Mouse (Mus musculus) midbrain, embryonic 15.5 days (tissue): Measurements from ENCODE around the gene C5ar2. TPM values are rescaled to one million over a fixed set of nuclear protein-coding genes. Genes with fewer than 3 reads are reported as not detected.

Experiments used
- ATAC-seq: fragments of 200-750 bp; cut with Nextera tagmentation; replicated peaks from 2 replicates; pipeline ENCODE4 v1.8.0; 2017; ENCODE audit warnings: moderate TSS enrichment
- H3K27ac ChIP-seq: fragments of 300-500 bp; sonication (generic); 2 replicates; pipeline ENCODE4 v1.5.1; 2015; ENCODE audit warnings: mild to moderate bottlenecking, inconsistent platforms
- H3K27me3 ChIP-seq: fragments of 300-500 bp; sonication (generic); replicated peaks from 2 replicates; pipeline ENCODE4 v1.6.1; 2015; ENCODE audit warnings: inconsistent platforms
- H3K36me3 ChIP-seq: fragments of 300-500 bp; sonication (generic); replicated peaks from 2 replicates; pipeline ENCODE4 v1.6.1; 2015; ENCODE audit warnings: inconsistent platforms
- H3K4me1 ChIP-seq: fragments of 300-500 bp; sonication (generic); 2 replicates; pipeline ENCODE4 v1.6.1; 2015; ENCODE audit warnings: inconsistent platforms
- H3K4me2 ChIP-seq: fragments of 300-500 bp; sonication (generic); 2 replicates; pipeline ENCODE4 v1.6.1; 2015; ENCODE audit warnings: inconsistent platforms, mild to moderate bottlenecking, moderate library complexity
- H3K4me3 ChIP-seq: fragments of 300-500 bp; sonication (generic); 2 replicates; pipeline ENCODE4 v1.5.1; 2015; ENCODE audit warnings: mild to moderate bottlenecking, inconsistent platforms
- H3K9ac ChIP-seq: fragments of 300-500 bp; sonication (generic); 2 replicates; pipeline ENCODE4 v1.6.1; 2015; ENCODE audit warnings: mild to moderate bottlenecking, inconsistent platforms
- H3K9me3 ChIP-seq: fragments of 300-500 bp; sonication (generic); 2 replicates; pipeline ENCODE4 v1.6.1; 2016; ENCODE audit warnings: inconsistent platforms
- WGBS: fragments of 180-500 bp; shearing (Covaris S2); methylation state at CpG from one replicate; pipeline ENCODE4 v1.1.7; 2015; ENCODE audit warnings: mixed read lengths; 5-methylcytosine and 5-hydroxymethylcytosine counted together
- polyA plus RNA-seq: library from polyadenylated mRNA; unstranded; fragments of >200 nt; fragmentation: Nextera tagmentation; extraction: Ambion mirVana; gene quantifications from 2 replicates; pipeline ENCODE4 v1.2.1, GENCODE M21; 2015

C5ar2 gene
- polyA plus RNA-seq, 1 experiment from 2014 or later: not detected

DNA sequence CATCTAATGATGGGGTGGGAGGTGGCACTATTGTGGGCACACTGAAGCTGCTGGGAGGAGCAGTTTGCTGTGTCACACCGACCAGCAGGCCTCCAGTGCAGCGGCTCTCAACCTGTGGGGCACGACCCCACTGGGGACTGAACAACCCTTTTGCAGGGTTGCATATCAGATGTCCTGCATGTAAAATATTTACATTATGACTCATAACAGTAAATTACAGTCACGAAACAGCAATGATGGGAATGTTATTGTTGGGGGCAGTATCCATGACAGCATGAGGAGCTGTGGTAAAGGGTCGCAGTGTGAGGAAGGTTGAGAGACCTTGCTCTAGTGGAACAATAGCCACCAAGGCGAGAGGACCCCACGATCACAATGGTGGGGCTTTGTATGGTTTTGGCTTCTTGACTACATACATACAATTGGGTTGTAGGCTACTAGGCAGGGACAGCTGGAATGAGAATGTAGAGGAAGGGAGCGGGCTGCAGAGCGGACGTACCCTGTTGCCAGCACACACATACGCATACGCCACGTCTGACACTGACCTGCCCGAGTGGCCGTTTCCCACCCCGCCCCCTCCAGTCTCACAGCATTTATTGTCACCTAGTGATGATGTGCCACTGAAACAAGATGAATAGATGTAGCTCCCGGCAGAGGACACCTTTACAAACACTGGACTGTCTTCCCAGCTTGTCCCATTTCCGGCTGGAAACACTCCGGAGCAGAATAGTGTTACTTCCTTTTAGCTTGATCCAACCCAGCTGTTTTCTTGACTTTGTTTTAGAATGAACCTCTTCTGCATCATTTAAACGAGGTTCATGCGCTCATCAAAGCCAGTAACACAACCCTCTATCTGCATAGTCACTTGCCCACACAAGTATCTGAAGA lies 34.9 kb downstream of the C5ar2 start:
- WGBS: 91% methylated on average over 21 of the region's 21 CpGs
- Histone ChIP-seq H3K27ac (no peak overlapping the region), H3K9ac (no peak overlapping the region), H3K4me2 (no peak overlapping the region), H3K36me3 (peaks cover 29% of the 10 kb centered on the region; the same call in 1 of the 2 replicates), H3K27me3 (no peaks in the 10 kb centered on the region), H3K9me3 (no peaks in the 10 kb centered on the region), H3K4me1 (no peaks in the 10 kb centered on the region), H3K4me3 (no peak overlapping the region)
- ATAC-seq: no peak

DNA sequence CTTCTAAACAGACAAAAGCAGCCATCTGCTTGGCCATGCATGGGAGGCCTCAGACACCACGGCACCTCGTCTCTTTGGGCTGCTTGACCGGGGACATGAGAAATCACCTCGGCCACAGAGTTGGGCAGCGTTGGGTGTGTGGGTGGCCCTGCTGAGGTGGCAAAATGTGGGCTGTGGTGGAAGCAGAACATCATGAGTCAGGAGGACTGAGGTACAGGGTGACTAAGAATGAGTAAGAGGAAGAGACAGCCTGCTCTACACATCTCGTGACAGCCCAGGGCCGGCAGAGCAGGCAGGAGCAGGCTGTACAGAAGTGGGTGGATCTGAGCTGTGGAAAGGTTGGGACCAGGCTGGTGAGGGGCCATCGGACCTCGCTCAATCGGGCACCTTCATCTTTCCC lies 36.5 kb downstream of the C5ar2 start:
- Histone ChIP-seq H3K27me3 (no peaks in the 10 kb centered on the region), H3K27ac (no peak overlapping the region), H3K4me2 (no peak overlapping the region), H3K9me3 (no peaks in the 10 kb centered on the region), H3K9ac (no peak overlapping the region), H3K36me3 (0 out of 2 replicates have a peak, but pooled peaks cover 33% of the 10 kb centered on the region), H3K4me1 (no peaks in the 10 kb centered on the region), H3K4me3 (no peak overlapping the region)
- ATAC-seq: 0 out of 2 replicates have a peak, but pooled peaks have one; percentile 17
- 87% methylated on average over 10 of the region's 10 CpGs for WGBS

DNA sequence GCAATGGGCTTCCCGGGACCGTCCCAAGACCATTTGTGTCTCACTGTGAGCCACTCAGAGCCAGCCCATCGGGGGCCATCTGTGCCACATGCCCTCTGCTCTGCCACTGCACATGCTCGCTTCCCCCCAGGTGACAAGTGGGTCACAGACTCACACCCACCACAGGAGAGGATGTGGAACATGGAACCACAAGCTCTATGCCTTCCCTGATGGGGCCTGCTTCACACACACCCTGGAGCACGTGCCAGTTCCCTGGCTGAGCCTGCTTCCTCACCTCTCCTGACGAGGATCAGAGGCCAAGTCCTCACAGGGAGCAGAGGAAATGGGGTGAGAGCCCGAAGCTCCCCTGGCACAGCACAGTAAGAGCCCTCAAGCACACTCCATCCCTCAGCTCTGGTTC lies 36.9 kb downstream of the C5ar2 start:
- H3K9me3 ChIP-seq: no peaks in the 10 kb centered on the region
- no peaks in the 10 kb centered on the region for H3K27me3 ChIP-seq
- no peaks in the 10 kb centered on the region for H3K4me1 ChIP-seq
- no peak for ATAC-seq
- H3K9ac ChIP-seq: no peak overlapping the region
- H3K27ac ChIP-seq: no peak overlapping the region
- WGBS: 88% methylated on average over 7 of the region's 7 CpGs
- no peak overlapping the region for H3K4me2 ChIP-seq
- 0 out of 2 replicates have a peak, but pooled peaks cover 35% of the 10 kb centered on the region for H3K36me3 ChIP-seq
- no peak overlapping the region for H3K4me3 ChIP-seq

DNA sequence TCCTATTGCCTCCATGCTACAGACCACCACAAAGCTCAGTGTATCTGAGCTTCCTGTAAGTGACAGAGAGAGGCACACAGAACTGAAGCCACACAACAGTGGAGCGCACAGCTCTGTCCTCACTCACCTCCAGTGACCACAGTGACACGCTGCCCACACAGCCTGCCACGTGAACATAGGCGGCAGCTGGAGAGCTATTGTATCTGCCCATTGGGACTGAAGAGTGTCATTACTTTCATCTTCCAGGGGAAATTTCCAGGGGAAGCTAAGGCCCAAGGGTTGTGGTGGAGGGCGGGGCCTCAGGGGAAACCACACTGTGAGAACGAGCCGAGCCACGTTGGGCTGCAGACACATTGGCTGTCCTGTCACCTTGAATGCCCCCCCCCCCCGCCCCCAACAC lies 39.2 kb downstream of the C5ar2 start:
- no peak overlapping the region for H3K4me3 ChIP-seq
- H3K4me1 ChIP-seq: no peaks in the 10 kb centered on the region
- no peak overlapping the region for H3K4me2 ChIP-seq
- no peaks in the 10 kb centered on the region for H3K9me3 ChIP-seq
- peaks cover 27% of the 10 kb centered on the region; the same call in 1 of the 2 replicates for H3K36me3 ChIP-seq
- 82% methylated on average over 9 of the region's 9 CpGs for WGBS
- no peak for ATAC-seq
- H3K27ac ChIP-seq: no peak overlapping the region
- H3K27me3 ChIP-seq: no peaks in the 10 kb centered on the region
- H3K9ac ChIP-seq: no peak overlapping the region

DNA sequence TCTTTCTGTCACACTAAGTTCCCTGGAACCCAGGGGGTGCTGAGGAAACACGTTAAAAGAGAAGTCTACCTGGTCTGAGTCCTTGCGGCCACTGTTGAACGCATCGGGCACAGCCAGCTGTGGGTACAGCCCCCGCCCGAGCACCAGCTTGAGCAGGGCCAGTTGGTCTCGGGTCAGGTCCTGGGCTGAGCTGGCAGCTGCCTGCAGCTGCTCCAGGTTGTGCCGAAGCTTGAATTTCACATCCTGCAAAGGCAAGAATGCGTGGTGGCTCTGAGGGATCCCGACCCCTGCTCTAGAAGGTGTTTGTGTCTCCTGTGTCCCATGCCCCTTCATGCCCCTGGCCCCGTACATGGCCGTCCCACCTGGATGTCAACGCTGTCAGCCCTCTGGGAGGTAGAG lies 40.5 kb downstream of the C5ar2 start:
- Histone ChIP-seq H3K27ac (no peak overlapping the region), H3K27me3 (no peaks in the 10 kb centered on the region), H3K4me1 (no peaks in the 10 kb centered on the region), H3K36me3 (peaks cover 21% of the 10 kb centered on the region; the same call in 1 of the 2 replicates), H3K4me3 (no peak overlapping the region), H3K4me2 (no peak overlapping the region), H3K9ac (no peak overlapping the region), H3K9me3 (no peaks in the 10 kb centered on the region)
- no peak for ATAC-seq
- WGBS: 92% methylated on average over 13 of the region's 13 CpGs

DNA sequence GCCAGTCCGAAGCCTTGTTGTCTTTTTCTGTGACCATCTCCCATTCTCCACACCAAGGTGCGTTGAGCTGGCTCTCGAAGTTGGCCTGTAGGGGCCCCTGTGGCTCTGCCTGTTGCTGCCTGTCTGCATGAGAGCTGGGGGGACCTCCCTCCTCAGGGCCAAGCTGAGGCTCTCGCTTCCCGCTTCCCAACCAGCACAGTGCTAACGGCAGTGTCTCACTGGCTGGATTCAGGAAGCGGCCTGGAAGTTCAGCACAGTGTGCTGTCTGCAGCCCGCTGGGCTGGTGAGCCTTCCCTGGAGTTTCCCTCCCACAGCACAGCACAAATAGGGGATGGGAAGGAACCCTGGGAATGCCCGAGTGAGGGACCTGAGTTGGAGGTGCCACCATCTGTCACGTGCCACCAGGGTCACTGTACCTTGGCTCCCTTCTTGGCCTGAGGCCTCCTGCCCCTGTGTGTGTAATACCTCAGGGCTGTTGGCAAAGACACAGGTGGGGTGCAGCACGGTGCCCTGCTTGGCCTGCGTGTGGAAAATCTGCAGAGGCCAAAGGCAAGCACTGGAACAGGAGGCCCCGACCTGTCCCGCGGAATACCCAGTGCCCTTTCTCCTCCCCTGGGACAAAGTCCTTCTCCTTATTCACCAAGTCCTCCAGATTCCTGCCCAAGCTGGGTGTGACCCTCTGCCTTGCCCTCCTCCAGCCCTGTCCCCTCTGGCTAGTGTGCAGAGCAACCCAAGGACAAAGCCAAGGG lies 41.0 kb downstream of the C5ar2 start:
- ATAC-seq: no peak
- no peak overlapping the region for H3K27ac ChIP-seq
- no peaks in the 10 kb centered on the region for H3K27me3 ChIP-seq
- H3K4me1 ChIP-seq: no peaks in the 10 kb centered on the region
- H3K4me3 ChIP-seq: no peak overlapping the region
- peaks cover 21% of the 10 kb centered on the region; the same call in 1 of the 2 replicates for H3K36me3 ChIP-seq
- WGBS: 89% methylated on average over 15 of the region's 15 CpGs
- no peak overlapping the region for H3K9ac ChIP-seq
- H3K4me2 ChIP-seq: no peak overlapping the region
- no peaks in the 10 kb centered on the region for H3K9me3 ChIP-seq

DNA sequence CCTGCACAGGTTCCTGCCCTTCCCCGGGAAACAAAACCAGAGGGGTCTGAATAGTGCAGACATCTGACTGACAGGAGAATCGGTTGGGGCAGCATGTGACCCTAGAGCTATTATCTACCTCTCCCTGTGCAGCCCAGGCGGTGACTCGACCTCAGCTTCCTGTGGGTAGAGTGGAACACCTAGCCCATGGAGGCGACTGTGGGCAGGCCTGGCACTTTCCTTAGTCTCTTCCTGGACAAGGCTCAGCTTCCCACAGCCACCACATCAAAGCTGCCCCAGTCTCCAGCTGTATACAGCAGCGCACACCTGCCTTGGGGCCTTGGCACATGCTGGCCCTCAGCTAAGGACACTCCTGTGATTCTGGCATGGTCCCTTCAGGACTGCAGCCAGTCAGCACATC lies 42.8 kb downstream of the C5ar2 start:
- WGBS: 89% methylated on average over 6 of the region's 6 CpGs
- no peaks in the 10 kb centered on the region for H3K27me3 ChIP-seq
- no peak for ATAC-seq
- peaks cover 21% of the 10 kb centered on the region; the same call in 1 of the 2 replicates for H3K36me3 ChIP-seq
- no peaks in the 10 kb centered on the region for H3K9me3 ChIP-seq
- no peak overlapping the region for H3K9ac ChIP-seq
- no peak overlapping the region for H3K27ac ChIP-seq
- no peak overlapping the region for H3K4me3 ChIP-seq
- H3K4me1 ChIP-seq: no peaks in the 10 kb centered on the region
- no peak overlapping the region for H3K4me2 ChIP-seq

DNA sequence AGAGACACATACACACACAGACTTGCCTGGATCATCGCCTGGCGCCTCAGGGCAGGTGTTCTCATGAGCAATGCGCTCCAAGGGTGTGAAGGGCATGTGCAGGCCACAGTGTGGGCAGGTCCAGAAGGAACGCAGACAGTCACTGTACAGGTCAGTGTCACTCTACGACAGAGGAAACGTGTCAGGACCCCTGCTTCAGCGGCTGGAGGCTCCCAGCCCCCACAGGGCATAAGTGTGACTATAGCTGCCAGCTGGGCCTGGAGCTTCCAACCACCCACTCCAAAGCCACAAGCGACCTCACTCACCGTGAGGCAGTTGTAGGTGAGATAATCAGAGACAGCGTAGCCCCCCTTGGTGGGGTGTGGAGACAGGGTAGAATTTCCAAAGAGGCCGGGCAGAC lies 45.4 kb downstream of the C5ar2 start:
- Histone ChIP-seq H3K9me3 (no peaks in the 10 kb centered on the region), H3K4me2 (no peak overlapping the region), H3K9ac (no peak overlapping the region), H3K4me3 (no peak overlapping the region), H3K27ac (no peak overlapping the region), H3K4me1 (no peaks in the 10 kb centered on the region), H3K36me3 (peaks cover 21% of the 10 kb centered on the region; the same call in 1 of the 2 replicates), H3K27me3 (no peaks in the 10 kb centered on the region)
- ATAC-seq: no peak
- 90% methylated on average over 11 of the region's 11 CpGs for WGBS

DNA sequence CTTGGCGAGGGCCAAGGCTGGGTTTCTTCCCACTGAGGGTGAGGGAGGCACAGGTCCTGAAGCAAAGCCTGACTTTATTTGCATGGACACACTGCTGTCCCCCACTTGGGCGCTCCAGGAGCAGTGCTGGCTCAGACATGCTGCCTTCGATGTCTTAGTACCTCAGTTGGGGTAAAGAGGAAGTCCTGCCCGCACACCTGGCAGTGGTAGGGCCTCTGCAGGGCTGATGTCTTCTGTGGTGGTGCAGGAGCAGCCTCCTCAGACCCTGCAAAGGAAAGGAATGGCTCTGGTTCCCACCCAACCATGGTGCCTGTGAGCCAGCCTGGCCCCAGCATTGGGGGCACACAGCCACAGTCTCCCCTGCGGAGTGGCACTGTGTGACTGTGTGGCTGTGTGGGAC lies 46.8 kb downstream of the C5ar2 start:
- H3K4me3 ChIP-seq: no peak overlapping the region
- no peaks in the 10 kb centered on the region for H3K9me3 ChIP-seq
- H3K9ac ChIP-seq: no peak overlapping the region
- no peak overlapping the region for H3K27ac ChIP-seq
- no peak for ATAC-seq
- 92% methylated on average over 5 of the region's 5 CpGs for WGBS
- no peaks in the 10 kb centered on the region for H3K4me1 ChIP-seq
- H3K36me3 ChIP-seq: peaks cover 10% of the 10 kb centered on the region; the same call in 1 of the 2 replicates
- no peak overlapping the region for H3K4me2 ChIP-seq
- no peaks in the 10 kb centered on the region for H3K27me3 ChIP-seq

DNA sequence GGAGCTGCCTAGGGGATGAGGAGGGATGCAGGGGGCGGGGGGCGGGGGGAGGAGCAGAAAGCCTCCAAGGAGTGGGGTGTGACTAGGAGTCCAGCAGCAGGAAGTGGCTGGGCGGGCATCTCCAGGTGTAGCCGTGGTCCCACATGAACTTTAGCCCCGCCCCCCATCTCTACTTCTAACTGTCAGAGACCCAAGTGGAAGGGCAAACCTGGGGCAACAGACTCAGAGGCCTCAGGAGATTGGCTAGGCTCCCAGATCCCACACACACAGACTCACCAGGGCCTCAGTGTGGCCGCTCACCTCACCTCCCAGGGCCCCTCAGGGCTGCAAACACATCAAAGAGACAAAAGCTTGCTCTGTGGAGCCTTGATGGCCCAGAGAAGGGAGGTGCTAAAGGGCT lies 47.3 kb downstream of the C5ar2 start:
- no peak overlapping the region for H3K4me3 ChIP-seq
- no peak overlapping the region for H3K9ac ChIP-seq
- H3K27ac ChIP-seq: no peak overlapping the region
- H3K9me3 ChIP-seq: no peaks in the 10 kb centered on the region
- H3K27me3 ChIP-seq: peaks cover 4% of the 10 kb centered on the region; the same call in 1 of the 2 replicates
- no peak for ATAC-seq
- H3K36me3 ChIP-seq: peaks cover 10% of the 10 kb centered on the region; the same call in 1 of the 2 replicates
- no peak overlapping the region for H3K4me2 ChIP-seq
- H3K4me1 ChIP-seq: no peaks in the 10 kb centered on the region
- WGBS: 77% methylated on average over 6 of the region's 6 CpGs

DNA sequence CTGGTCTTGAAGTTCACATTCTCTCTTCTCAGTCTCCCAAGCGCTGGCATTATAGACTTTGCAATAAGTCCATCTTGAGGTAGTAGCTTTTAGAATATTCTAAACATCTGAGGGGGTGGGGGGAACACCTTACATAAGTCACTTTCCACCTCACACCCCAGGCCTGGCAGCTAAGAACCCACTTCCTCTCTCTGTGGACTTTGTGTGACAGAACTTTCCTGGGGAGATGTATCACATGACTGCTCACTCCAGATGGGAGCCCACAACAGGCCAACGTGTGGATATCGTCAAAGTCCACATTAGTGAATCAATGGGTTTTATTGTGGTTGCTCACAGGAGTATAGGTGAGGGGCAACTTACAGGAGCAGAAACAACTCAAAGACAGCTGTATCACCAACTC lies 50.3 kb downstream of the C5ar2 start:
- no peak for ATAC-seq
- Histone ChIP-seq H3K4me1 (no peaks in the 10 kb centered on the region), H3K4me2 (no peak overlapping the region), H3K4me3 (no peak overlapping the region), H3K36me3 (0 out of 2 replicates have a peak, but pooled peaks cover 7% of the 10 kb centered on the region), H3K27me3 (peaks cover 9% of the 10 kb centered on the region; the same call in 1 of the 2 replicates), H3K9me3 (no peaks in the 10 kb centered on the region), H3K9ac (no peak overlapping the region), H3K27ac (no peak overlapping the region)
- 61% methylated on average over 3 of the region's 3 CpGs for WGBS

DNA sequence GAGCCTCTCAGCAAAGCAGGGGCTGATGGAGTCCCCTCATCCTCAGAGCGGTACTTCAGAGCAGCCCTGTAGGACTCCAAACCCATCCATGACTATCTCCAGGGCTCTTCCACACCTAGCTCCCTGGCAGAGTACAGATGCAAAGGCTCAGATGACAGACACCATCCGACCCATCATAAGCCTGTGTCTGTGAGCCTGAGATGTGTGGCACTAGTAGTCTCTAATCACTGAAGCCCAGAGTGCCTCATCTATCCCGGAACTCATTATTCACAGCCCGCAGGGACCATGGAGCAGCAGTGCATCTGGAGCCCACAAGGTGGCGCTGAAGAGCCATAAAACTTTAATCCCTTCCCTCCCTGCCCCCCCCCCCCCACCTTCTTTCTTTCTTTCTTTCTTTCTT lies 51.6 kb downstream of the C5ar2 start:
- Histone ChIP-seq H3K27me3 (peaks cover 9% of the 10 kb centered on the region; the same call in 1 of the 2 replicates), H3K4me3 (no peak overlapping the region), H3K4me2 (no peak overlapping the region), H3K9ac (no peak overlapping the region), H3K36me3 (0 out of 2 replicates have a peak, but pooled peaks cover 1% of the 10 kb centered on the region), H3K27ac (no peak overlapping the region), H3K9me3 (no peaks in the 10 kb centered on the region), H3K4me1 (no peaks in the 10 kb centered on the region)
- ATAC-seq: peak; percentile 69
- WGBS: 14% methylated on average over 5 of the region's 5 CpGs
